Mouse (Mus musculus) layer of hippocampus, postnatal 36 days (tissue): ENCODE data around the gene Acsm3. TPM values are rescaled to one million over a fixed set of nuclear protein-coding genes. Genes with fewer than 3 reads are reported as not detected.

ENCODE experiments used
- DNase-seq, 2 experiments: peaks; one replicate each; pipeline ENCODE4 v3.0.0; 2022
- total RNA-seq, 2 experiments: library from RNA; stranded (reverse); gene quantifications; 2 replicates each; pipeline ENCODE4 v1.2.3; 2021

Gene Acsm3
- total RNA-seq, 2 experiments from 2014 or later: not detected

GRCm38 (mm10) chr7:119800488-119800887 lies 39.8 kb downstream of the Acsm3 start:
- no peak for DNase-seq

- DNase-seq: no peak
Measured at GRCm38 (mm10) chr7:119800991-119801390, 40.3 kb downstream of the Acsm3 start.

- DNase-seq: no peak
Measured at GRCm38 (mm10) chr7:119807396-119807795, 46.7 kb downstream of the Acsm3 start.

DNA sequence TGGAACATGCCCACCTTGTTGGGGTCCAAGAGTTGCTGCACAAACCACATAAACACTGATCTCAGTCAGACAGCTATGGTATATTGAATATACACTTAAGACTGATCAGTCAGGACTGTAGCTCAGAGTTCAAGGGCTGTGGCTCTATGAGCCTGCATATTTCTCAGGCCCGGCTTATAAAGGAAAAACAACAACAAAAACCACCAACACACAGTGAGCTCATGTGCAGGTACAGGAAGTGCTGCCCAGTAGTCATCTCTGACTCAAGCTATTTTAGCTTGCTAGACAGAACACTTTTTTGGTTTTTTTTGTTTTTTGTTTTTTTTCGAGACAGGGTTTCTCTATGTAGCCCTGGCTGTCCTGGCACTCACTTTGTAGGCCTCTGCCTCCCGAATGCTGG lies 48.0 kb downstream of the Acsm3 start:
- no peak for DNase-seq

DNA sequence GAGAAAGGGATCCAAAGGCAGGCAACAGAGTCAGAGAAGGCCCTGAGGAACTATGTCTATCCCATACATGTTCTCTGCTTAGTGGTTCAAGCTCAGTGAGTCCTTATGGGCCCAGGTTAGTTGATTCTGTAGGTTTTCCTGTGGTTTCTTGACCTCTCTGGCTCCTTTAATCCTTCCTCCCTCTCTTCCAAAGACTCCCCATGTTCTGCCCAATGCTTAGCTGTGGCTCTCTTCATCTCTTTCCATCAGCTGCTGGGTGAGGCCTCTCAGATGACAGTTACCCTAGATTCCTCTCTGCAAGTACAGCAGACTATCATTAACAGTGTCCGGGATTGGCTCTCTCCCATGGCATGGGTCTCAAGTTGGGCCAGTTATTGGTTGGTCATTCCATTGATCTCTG lies 74.6 kb downstream of the Acsm3 start:
- no peak for DNase-seq

- no peak for DNase-seq
Measured at GRCm38 (mm10) chr7:119835996-119836777, 75.5 kb downstream of the Acsm3 start.

Other genes with a start within 250 kb of the Acsm3 start
- gene Acsm5, start 241.5 kb upstream of the Acsm3 start, total RNA-seq: under 1 TPM; 0.22 to 0.25 TPM
- gene Pdilt, start 237.4 kb upstream of the Acsm3 start, total RNA-seq: not detected
- gene Acsm2, start 206.6 kb upstream of the Acsm3 start, total RNA-seq: not detected
- not detected for gene Acsm1, start 153.9 kb upstream of the Acsm3 start, total RNA-seq
- not detected for gene Acsm4, start 70.9 kb upstream of the Acsm3 start, total RNA-seq
- 10 to 100 TPM; 45.4 to 48.2 TPM for gene Thumpd1, start 40.1 kb upstream of the Acsm3 start, total RNA-seq
- 1 to 10 TPM; 1.9 to 2.8 TPM for gene Rexo5, start 33.1 kb downstream of the Acsm3 start, total RNA-seq
- gene Eri2, start 33.1 kb downstream of the Acsm3 start, total RNA-seq: 1 to 10 TPM; 7.7 to 8.1 TPM
- gene Lyrm1, start 134.9 kb downstream of the Acsm3 start, total RNA-seq: 10 to 100 TPM; 11.5 to 12.6 TPM
- gene Dcun1d3, start 135.4 kb downstream of the Acsm3 start, total RNA-seq: 10 to 100 TPM; 25.7 to 31.1 TPM